Mouse (Mus musculus) 3134 (cell line): ENCODE data around the gene Acyp2.
A peak's percentile ranks its signal among the peaks of the same experiment; 100 is the strongest.

Source experiments
- DNase-seq: peaks from one replicate; pipeline ENCODE4 v3.0.0-alpha.2; 2011; ENCODE audit warnings: low spot score; ENCODE audit not compliant: insufficient read length; ENCODE audit errors: extremely low read depth

Acyp2 gene

DNA sequence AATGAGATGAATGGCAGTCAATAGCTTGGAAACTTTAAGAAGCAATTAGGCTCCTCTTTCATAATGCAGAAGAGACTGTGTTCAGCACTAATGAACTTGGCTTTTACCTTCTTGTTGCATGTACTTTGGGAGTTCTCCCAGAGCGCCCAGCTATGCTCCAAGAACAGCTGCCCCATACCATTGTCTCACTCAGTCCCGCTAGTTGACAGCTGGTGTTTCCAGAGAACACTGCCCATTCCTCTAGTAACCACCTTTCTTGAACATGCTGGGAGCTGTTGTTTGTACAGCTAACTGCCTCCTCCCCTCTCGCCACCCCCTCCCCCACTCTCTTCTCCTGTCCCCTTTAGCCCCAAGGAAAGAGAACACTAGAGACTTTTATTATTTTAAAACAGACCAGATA lies 52.1 kb downstream of the Acyp2 start:
- no peak for DNase-seq

DNA sequence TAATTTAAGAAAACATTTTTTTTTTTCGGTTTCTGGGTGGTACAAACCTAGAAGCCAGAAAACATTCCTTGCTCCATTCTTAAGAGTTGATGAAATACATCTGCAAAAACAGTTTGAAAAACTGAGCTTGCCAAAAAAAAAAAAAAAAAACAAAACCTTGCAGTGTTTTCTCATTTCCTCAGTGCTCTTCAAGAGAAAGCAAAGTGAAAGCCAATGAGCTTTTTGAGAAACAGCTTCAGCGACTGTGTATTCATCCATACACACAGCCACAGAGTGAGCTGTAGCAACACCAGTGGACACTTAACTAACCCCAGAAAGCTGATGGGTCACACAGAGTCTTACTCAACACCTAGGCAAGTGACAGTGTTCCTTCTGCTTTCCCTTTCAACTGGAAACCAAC lies 69.4 kb downstream of the Acyp2 start:
- DNase-seq: no peak

DNA sequence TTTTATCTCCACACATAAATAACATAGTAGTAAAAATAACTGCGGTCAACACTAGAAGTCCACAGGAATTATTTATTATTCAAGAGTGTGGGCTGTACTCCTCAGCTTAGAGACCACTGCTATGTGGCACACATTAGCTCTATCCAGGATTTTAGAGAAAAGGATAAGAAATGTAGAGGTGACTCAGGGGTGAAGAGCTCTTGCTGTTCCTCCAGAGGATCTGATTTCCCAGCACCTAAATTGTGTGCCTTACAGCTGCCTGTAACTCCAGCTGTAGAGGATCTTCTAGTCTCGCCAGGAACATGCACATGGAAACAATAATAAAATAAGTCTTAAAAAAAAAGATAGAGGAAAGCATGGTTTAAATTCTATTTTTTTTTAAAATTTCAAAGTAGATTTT lies 70.5 kb downstream of the Acyp2 start:
- no peak for DNase-seq

DNA sequence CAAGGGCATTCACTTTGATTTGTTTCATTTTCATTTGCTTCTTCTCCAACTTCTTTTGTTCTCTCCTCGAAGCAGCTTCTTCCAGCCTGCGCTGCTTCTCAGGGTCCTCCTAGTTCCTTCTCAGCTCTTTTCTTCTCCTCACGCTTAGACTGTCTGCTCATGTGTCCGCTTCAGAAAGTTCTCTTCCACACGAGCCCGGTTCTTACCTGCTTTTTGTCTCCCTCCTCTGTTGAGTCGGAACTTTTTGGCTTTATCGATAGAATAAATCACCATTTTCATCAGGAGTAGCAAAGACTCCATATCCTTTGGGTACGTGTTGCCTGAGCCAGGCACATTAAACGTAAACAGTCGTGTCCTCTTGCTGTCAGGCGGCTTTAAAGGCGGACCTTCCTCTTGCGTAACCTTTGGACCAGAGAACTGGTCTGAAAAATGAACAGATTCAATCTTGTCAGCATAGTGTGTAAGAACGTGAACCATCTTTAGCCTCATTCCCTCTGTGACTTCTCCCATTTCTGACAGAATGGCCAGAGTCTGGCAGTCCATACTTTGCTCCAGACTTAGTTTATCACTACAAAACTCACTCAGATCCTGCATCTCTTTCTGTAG lies 76.5 kb downstream of the Acyp2 start:
- DNase-seq: no peak

DNA sequence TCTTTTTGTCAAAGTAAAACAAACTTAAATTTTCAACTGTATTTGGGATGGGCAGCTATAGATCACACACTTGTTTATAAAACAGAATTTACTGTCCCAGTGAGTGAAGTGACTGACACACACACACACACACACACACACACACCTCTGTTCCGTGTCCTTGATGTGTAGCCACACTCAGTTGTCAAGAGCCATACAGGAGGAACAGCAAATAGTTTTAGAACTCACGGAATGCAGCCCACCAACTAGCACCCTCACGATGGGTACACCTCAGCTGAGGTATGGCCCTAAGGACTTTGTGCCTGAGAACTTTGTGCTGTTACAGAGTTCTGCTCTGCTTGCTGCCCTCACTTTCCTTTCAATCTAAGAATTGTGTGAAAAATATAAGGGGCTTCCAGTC lies 78.8 kb downstream of the Acyp2 start:
- DNase-seq: no peak

DNA sequence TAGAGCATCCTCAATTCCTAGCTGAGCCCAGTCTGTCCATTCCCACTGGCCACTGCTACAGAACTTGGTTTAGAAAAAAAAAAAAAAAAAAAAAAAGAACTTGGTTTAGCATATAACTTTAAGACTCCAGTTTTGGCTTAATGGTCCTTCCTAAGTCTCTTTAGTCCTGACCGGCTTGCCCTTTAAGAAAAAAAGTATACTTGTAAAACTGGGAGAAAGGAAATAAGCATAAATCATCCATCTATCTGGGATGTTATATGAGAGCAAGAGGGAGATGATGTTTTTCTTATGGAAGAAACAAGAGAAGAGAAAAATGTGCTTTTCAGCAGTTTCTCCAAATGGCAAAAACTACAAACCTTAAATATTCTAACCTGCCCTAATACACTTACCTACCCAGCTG lies 89.2 kb downstream of the Acyp2 start:
- no peak for DNase-seq

DNA sequence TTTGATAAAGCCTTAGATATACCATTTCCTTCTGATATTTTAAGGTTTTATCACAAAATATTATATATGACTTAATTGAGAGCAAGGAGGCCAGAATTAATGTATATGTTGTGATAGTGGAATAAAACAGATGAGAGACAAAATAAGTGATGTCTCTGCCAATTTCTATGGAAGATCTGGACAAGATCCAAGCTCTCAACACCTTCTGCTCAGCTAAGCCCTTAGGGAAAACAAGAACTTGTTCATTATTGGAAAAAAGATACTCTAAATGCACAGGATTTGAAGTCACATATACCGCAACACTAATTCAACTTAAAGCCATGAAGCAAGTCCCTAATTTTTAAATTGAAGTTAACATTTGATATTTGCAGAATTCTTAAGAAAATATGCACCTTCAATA lies 96.0 kb downstream of the Acyp2 start:
- DNase-seq: no peak

DNA sequence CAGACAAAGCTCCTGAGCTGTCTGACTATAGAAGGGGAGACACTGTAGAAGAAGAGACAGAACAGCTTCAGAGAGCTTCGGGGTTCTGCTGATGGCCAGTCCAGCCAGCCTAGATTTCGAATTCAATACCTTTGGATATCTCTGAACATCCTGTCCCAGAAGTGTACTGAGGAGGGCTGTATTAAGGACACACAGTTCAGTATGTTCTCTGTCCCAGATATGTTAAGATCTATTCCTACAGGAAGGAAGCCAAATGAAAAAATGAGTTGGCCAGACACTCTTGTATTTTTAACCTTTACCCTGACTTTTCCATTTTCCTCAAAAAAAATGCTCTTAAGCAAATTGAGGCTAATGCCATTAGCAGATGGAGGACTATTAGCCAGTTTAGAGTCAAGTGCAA lies 132.3 kb downstream of the Acyp2 start:
- DNase-seq: no peak

DNA sequence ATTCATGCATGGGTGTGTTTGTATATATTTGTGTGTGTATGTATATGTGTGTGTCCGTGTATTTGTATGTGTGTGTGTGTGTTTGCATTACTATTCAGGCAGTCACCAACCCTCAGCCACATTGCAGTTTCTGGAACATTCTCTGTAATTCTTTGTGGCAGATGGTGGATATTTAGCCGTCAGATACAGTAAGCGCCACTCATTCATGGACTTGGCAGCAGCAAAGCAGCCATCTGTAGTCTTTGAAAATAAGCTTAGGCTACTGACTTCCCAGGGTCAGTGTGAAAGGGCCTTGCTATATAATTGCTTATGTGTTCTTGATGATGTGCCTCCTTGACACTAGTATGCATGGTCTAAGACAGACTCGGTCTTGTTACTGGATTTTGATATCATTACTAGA lies 141.2 kb downstream of the Acyp2 start:
- DNase-seq: no peak

DNA sequence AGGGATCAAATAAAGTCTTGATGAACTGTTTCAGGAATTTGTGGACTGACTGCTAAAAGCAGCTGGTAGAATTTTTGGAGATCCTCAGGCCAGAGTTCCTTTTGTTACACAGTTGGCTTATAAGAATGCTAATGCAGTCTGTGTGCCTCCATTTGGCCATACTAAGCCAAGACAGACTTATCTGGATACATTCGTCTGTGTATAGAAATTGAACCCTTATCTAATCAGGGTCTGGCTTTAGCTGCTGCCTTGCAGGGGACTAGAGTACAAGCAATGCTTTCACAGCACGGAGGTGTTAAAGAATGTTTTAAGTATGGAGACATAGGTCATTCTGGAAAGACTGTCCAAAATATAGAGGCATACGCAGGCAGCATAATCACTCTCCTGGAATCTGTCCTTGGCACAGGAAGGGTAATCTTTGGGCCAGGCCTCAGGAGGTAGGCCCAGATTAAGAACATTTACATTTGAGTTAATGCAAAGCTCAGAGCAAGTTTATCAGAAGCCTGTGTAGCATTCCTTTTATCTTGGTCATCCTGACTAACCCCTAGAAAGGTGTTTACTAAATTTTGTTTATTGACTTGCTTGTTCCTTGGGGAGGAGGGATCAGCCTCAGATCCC lies 150.5 kb downstream of the Acyp2 start:
- DNase-seq: no peak

DNA sequence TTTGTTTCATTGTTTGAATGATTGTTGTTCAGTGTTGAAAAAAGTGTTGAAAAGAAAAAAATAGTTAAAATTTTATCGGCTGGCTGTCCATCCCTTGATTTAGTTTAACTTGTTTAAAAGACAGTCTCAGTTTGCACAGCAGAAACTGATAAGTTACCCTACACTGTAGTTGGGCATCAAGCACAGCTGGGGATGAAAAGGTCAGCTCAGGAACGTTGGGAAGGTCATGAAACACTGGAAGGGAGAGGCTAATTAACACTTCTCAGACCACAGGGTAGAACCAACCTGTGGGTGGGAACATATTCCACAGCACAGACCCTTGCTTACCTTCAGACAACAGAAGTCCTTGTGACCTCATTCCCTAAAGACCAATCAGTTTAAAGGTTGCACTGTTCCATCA lies 152.2 kb downstream of the Acyp2 start:
- DNase-seq: no peak

DNA sequence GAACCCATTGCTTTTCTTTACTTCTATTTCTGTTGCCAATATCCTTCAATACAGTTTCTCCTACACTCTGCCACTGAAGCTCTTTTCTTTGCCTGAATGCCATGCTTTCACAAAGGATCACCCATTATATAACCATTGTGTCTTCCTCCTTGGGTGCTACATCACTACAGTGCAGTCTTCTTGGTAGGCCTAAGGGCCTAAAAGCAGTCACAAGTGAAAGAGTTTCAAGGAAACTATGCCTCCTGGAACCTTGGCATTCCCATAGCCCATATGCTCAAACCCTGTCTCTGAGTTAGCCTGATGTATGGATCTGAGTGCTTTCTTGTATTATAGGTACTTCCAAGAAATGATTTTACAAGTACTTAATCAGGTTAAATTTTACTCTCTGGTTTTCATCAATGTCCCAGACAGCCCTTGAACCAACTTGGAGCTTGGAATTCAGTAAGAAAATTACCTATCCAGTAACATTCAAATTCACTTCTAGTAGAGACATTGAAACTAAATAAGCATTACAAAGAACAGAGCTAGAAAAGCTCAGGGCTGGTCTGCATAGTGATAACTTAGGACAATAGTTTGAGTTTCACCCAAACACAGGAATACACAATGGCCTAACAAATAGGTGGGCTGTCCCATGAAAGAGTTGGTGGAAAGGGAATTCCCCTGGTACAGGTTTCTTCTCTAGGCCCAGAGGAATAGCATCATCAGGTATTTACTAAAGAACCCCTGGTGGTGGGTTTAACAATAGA lies 157.7 kb downstream of the Acyp2 start:
- no peak for DNase-seq

DNA sequence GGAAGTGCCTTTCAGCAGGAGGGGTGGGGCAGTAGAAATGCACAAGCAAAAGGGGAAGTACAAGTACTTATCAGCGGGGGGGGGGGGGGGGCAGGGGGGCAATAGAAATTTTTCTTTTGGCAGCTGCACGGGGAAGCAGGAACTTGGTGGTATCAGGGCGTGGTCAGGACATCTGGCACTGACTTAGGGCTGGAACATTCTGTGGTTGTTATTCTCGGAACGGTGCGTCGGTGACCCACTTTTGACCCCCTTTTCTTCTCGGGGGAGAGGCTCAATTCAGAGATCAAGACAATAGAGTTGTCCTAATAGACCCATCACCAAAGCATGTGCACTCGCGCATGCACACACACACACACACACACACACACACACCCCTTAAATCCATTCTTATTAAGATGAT lies 161.2 kb downstream of the Acyp2 start:
- no peak for DNase-seq

DNA sequence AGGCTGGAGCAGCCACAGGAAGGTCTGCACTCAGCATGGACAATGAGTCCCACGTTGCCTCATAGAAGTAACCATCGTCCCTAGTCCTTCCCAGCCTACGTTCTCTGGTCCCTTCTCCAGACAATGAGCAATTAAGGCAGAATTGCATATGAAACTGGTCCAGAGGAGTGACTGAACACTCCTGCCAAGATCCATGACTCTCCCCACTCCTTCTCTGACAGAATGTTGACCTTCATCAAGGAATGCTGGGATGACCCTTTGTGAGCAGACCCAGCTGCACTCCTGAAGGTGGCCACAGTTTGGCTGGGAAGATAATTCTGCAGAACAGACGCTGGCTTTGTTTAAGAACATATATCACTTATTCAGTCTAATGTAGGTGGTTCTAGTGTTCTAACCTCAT lies 166.1 kb downstream of the Acyp2 start:
- DNase-seq: no peak

DNA sequence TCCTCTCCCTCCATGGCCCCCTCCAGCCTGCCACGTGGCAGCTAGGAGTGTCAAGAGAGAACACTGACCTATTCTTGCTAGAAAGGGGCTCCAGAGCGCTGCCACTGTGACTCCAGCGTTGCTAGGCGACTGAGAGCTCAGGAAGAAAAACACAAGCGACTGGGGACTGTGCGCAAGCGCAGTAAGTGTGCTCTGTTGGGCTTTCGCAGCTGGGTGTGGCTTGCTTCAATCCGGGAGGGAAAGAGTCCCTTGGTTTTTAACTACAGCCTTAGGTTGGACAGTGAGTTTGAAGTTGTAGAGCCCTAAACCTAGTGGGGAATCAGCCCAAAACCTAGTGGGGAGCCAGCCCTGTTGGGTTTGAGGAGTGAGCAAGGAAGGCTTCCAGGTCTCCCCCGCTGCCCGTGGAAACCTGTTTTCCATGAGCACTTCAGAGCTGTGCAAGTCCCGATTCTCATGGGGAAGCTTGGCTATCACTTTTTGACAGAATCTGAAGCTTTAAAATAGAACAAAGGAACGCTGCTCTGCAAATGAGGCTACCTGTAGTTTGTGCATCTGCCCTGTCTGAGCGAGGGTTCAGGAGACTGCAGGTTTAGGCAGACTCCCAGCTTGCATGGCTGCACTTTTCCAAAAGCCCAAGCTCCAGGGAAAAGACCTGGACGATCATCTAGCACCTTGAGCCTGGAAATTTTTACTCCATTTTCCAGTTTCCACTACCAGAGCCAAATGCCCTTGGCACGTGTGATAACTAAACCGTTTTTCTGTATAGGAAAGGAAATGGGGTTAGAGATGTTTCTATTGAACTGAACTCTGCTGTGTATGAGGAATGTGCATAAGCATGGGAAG lies 177.4 kb downstream of the Acyp2 start, which contains the start of gene 4930505A04Rik:
Gene 4930505A04Rik, minus strand, starts transcription at position 77 of the 843 bp plus-strand sequence.
- DNase-seq: peak; percentile 68

DNA sequence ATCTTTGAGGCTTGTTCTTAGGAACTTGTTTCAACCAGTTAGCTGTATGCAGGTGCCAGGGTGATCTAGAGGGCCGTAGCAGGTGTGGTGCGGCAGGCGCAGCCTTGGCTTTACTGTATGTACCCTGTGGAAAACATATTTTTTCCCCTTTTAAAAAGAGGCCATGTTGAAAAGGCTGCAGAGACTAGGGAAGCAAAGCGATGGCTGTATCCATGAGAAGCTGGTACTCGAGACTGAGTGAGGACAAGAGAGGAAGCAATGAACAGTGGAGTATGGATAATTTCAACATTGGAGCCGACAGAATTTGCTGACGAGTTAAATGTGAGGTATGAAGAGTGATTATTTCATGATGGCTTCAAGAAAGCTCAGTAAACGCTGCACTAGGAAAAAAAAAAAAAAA lies 178.2 kb downstream of the Acyp2 start:
- no peak for DNase-seq
